Mouse (Mus musculus) liver, adult 10 weeks (tissue): Measurements from ENCODE around the gene Gpr6. TPM values are rescaled to one million over a fixed set of nuclear protein-coding genes. Genes with fewer than 3 reads are reported as not detected.

Source experiments
- polyA plus RNA-seq: library from polyadenylated mRNA; stranded (reverse); fragments of 350-450 nt; fragmentation: Illumina TruSeq; extraction: RNeasy Lipid Tissue Mini Kit (QIAGEN cat#74804); gene quantifications from one replicate; pipeline ENCODE4 v1.2.3, GENCODE M21; 2014; ENCODE audit warnings: low read depth, low replicate concordance

Gpr6 gene
- polyA plus RNA-seq, result not detected

DNA sequence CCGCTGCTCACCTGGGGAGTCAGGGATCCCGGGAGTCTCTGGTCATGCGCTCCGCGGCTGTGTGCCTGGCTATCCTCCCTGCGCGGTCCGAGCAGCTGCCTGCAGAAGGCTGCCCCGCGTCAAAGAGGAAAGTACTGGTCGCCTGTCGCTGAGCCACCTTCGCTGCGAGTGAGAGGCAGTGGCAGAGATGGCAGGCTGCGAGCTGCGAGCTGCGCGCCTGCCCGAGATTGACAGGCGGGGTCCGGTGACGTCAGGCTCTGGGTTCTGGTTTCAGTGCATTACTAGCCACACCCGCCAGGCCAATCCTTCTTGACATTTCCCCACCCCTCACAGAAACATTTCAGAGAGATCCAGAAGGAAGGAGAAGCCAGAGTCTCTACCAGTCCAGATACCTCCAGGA, at the start of gene Gpr6:
Gpr6 (minus strand) TSS at position 170 of the 400 bp plus-strand sequence.

Other genes with a start within 250 kb of the Gpr6 start
- 26.2 TPM for gene Cdc40, start 189.0 kb downstream of the Gpr6 start, polyA plus RNA-seq
- gene Wasf1, start 188.8 kb downstream of the Gpr6 start, polyA plus RNA-seq, result 1.1 TPM
- 8.7 TPM for gene Fig4, start 231.0 kb upstream of the Gpr6 start, polyA plus RNA-seq
- gene Ak9, start 231.7 kb upstream of the Gpr6 start, polyA plus RNA-seq, result not detected